Mouse (Mus musculus) G1E (cell line): ENCODE measurements at regions not wholly inside any gene's neighbourhood (a gene's known extent, or its start where the extent isn't known, plus 50 kb on each side); places are given as distances from the start of the nearest gene placed in this dataset.

Experiments used
- CTCF ChIP-seq: IDR thresholded peaks from 2 replicates; pipeline ENCODE4 v1.5.1; 2012; ENCODE audit warnings: low read depth, low read length, inconsistent platforms, mixed read lengths
- GATA1 ChIP-seq: IDR thresholded peaks from 2 replicates; pipeline ENCODE4 v1.6.1; 2012; ENCODE audit warnings: borderline replicate concordance, low read length, inconsistent platforms, mixed read lengths
- POLR2AphosphoS5 ChIP-seq: IDR thresholded peaks from 2 replicates; pipeline ENCODE4 v1.6.1; 2012; ENCODE audit warnings: low read depth, low read length, inconsistent platforms; ENCODE audit not compliant: insufficient replicate concordance
- TAL1 ChIP-seq: conservative IDR thresholded peaks from 2 replicates; pipeline ENCODE4 v1.6.1; 2012; ENCODE audit warnings: low read depth, low read length, inconsistent platforms, mixed read lengths

DNA sequence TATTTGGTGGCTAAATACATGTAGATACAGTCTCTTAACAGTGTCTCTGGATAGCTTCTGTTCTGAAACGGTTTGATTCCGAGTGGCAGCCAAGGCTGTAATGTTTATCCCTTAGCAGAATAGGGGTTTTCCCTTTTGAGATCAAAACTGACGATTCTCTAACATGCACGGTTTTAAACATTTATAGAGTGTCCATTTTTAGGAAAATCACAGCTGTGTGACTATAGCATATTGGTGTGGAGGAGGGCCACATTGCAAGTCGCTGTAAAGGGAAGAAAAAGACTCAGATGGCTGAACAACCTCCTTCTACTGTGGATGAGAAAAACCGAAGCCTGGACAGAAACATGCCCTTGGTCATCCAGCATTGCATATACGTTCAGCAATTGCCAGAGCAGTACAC is 75.2 kb downstream of the Gpr65 start:
- TF ChIP-seq CTCF = no peak
- no peak for TF ChIP-seq TAL1
- TF ChIP-seq GATA1 = no peak
- no peak for TF ChIP-seq POLR2AphosphoS5
